Mouse (Mus musculus): Measurements from ENCODE around the gene Rgl1.

- no peak for TF ChIP-seq CTCF (conservative IDR thresholded peaks at IDR 0.05; ENCODE audit: low read length)
- no peak for TF ChIP-seq POU5F1 (IDR thresholded peaks at IDR 0.05; ENCODE audit: borderline replicate concordance, low read length)
Measured at GRCm38 (mm10) chr1:152788121-152788660, 22.0 kb upstream of the Rgl1 start.
